Mouse (Mus musculus): Measurements from ENCODE around the gene Znrf1.

Znrf1 gene

DNA sequence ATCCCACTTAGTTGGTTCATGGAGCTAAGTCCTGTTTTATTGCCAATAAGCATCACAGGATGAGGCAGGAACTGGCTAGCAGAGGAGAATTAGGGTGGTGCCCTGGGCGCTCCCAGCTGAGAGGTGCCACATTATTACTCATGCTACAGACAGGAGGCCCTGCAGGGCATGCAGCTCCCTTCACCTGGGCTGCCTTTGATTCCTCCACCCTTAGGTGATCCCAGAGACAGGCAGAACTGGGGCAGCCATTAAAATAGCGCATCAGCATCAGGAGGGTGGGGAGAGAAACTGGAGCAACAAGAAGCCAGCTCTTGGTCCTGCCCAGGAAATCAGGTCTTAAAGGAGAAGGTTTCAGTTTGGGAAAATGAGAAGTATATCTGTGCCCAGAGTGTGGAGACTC is 69.1 kb downstream of the Znrf1 start:
- DNase-seq = no peak

DNA sequence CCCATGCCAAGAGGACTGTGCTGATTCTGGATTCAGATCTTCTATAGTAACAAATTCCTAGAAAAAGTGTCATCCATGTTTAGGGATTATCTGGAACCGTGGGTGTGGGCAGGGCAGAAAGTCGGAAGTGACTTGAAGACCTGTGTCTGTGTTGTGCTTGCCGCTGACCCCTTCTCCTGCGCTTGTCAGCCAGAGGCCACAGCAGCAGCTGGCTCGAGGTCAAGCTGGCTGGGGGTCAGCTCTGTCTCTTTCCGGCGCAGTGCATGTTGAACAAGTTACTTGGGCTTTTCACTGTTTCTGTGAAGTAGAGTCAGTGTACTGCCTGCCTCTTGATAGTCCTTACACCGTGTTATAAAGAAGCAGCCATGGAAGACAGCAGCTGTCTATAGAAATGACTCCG is 71.1 kb downstream of the Znrf1 start:
- no peak for DNase-seq

DNA sequence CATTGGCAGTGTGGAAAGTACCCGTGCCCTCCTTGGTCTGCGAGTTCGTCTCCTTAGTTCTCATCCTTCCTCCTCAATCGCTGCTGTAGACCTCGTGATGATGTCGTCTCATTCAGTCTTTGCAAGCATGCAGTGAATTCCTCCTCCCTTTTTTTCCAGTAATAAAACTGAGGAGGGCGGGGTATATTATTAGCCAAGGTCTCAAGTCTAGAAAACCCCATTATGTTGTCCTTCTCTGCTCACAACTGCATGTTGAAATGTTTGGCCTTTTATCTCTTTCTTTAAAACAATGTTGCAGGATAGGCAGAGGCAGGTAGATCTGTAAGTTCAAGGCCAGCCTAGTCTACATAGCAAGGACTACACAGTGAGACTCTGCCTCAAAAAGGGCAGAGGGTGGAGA is 71.5 kb downstream of the Znrf1 start:
- no peak for DNase-seq

DNA sequence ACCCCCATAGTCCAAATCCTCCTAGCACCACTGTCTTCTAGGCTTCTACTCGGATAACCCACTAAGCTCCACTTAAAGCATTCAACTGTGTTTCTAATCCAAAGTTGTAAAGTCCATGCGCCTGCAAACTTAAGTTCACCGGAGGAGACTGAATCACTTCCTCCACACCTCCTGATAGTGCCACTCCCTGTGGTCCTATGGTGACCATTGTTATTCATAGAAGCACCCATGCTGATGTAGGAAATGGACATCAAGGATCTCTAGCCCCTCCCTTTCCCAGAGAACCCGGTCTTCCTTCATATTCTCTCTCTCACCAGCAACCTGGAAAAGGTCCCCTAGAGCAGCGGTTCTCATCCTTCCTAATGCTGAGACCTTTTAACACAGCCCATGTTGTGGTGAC is 77.3 kb downstream of the Znrf1 start:
- DNase-seq = no peak

DNA sequence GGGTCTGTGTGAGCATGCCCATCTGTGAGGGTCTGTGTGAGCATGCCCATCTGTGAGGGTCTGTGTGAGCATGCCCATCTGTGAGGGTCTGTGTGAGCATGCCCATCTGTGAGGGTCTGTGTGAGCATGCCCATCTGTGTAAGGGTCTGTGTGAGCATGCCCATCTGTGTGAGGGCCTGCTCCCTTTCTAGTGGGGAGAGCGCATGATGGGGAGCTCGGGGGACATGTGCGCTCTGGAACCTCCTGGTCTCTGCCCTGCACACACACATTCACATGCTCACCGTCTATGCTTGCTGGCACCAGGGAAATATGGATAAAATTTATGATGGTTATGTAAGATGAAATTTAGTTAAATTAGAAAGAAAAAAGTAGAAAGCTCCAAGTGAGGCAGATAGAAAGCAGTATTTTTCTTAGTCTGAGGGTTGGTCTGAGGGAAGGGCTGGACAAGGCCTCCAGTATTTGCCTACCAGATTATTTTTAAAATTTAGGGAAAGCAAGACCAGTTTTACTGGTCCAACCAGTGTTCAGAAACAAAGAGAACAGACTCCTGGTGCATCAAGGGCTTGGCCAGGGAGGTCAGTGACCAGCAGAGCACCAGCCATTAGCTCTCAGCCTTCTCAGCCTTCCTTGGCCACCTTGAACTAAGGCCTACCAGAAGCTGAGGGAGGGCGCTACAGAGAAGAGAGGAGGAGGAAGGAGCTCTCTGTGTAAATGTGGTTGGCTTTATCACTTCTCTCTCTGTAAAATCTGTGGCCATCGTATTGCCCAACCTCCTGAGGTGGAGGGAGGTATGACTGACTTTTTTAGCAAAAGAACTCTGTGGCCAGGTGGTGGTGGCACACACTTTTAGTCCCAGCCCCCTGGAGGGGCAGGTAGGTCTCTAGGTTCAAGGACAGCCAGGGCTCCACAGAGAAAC is 79.1 kb downstream of the Znrf1 start:
- DNase-seq = no peak

DNA sequence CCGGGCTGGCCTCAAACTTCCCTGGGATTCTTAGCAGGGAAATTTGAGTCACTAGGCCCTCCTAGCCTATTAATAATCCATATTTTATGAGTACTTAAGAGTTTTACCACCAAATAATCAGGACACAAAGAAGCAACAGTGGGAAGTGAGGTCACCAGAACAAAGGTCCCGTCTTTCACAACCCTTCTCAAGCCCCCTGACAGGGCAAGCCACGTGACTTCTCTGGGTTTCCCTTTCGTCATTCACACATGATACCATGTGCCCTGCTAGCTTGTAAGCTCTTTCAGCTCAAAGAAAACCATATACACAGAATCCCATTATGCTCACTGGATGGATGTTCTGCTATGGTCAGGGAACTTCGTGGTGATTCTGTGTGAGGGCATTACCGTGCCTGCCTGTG is 81.9 kb downstream of the Znrf1 start:
- DNase-seq = no peak

DNA sequence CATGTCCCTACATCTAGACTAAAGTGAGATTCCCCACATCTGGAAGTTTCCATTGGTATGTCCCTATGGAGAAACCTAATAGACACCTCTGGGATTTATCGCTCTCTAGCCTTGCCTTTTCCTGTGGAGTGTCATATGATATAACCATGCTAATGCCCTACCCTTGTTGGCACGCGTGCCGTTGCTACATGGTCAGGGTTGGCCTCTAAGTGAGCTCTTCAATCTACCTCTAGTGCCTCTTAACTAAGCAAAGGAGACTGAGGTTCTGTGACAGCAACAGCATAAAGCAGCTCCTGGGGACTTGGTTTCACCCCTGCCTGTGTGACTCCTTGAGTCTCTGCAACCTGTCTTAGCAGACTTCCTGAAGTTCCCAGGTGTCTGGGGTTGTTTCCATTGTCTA is 82.4 kb downstream of the Znrf1 start:
- no peak for DNase-seq

DNA sequence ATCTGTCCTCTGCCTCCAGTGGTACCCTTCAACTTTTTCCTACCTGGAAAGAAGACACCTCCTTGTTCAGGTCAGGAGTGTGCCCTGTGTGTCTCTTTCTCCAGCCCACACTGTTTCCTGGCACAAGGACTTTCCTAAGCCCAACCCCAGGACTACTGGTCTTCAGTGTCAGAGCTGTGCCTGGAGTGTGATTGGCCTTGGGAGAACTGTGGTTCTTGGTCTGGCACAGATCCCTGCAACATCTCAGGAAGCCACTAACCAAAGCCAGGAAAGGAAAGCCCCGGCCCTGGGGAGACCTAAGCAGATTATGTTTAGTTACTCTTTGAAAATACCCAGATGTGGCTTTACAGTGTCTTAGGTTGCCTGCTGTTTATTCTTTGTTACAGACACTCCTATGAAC is 84.0 kb downstream of the Znrf1 start:
- DNase-seq = no peak

DNA sequence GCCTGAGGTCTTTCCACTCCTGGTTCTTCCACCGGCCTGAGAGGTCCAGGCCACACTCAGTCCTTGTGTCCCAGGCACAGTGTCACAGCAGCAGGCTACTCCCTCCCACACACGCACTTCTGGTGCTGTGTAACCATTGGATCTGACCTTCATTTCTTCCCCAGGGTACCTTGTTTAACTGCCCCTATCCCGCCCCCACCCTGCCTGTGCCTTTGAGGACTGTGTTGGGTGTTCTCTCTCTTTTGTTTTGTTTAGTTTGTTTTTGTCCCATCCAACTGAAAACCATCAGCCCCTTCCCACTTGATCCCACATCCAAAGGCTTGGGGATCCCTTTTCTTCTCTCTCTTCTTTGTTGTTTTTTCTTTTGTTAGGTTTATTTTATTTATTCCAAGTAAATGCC is 86.2 kb downstream of the Znrf1 start:
- no peak for DNase-seq

DNA sequence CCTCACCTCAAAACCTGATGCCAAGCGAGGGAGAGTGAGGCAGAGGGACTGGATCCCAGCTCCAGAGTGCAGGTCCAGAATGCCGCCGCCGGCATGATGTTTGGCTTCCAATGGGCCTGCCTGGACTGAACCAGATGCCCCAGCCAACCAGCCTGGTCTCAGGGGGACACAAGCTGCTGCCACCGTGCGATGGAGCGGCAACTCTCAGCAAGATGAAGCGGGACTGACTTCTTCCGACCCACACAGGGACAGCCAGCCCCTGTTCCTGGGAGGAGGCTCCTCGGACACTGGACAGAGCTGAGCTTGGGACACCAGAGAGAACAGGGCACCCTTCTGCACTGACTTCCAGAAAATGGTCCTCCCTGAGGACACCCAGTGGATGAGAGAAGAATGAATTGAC is 86.7 kb downstream of the Znrf1 start:
- no peak for DNase-seq

DNA sequence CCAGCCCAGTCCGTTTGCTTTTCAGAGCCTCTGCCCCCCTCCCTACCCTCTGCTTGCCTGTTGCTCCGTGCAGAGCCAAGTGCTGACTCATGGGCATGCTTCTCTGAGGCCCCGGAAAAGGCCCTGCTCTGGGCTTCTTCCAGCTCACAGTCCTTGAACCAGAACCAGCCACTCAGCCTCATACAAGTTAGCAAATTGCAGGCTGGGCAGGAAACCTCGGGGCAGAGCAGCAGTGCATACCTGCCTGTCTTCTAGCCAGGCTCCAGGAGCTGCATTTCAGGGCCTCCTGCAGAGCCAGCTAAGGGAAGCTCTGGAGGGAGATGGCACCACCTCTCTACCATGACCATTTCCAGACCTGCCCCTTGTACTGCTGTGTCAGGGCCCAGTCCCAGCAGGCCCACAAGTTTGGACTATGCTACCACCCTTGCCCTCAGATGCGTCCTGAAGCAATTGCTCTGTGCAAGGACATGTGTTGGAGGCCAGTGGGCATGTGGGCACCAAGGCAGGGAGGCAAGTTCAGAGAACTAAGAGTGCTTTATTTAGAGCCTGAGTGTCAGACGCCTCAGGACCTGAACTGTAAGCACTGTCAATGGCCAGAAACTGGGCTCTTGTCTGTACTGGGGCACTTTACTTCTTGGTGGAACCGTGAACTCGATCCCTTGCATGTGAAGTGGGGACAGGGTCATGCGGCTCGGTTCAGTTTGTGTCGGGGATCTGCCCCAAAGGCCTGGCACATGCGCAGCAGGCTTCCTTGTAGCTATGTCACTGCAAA is 88.4 kb downstream of the Znrf1 start:
- DNase-seq = peak; percentile 90

DNA sequence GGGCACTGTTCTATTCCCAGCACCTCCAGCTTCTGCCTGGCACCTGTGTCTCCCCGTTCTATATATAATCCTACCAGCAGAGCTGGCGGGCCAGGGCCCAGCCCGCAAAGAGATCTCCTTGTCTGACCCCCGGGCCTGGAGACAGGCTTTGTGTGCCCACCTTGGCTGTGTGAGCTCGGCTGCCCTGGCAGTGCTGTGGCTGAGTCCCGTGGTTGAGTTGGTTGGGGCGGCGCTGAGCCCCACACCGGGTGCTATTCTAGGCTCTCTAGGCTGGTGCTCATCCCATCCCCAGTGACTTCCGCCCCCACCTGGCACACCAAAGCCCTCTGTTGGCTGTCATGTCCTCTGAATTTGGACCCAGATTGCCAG is 88.9 kb downstream of the Znrf1 start:
- no peak for DNase-seq

DNA sequence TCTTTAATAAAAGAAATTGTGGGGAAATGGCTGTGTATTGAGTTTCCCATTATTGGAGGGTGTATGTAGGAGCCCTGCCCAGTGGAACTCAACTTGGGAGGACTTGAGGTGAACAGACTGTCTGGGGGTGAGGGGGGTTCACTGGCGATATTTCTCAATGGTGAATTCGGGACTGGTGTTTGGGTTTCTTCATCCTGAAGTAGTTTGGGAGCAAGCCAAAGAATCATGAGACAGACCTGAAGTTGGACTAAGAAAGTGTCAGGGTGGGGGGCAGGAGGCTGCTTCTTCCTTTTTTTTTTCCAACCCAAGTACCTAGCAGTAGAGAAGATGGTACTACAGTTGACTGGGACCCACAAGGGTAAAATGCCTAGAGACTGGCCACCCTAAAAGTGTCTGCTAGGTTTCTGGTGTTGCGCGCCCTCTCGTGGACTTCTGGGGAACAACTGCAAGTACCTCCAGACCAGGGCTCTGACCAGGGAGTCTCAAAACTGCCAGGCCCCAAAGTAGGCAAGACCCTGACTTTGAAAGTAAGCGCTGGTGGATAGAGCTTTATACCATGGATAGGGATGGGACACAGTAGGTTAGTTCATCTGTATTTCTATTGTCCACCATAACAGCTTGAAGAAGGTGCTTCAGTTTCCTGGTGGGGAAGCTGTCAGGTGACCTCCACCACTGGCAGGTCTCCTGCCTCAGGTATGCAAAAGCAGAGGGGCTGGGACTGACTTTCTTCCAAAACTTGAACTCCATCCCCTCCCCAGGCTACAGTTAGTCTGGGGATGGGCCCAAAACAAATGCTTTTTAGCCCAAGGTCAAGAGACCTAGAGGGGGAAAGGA is 90.0 kb downstream of the Znrf1 start:
- peak; percentile 66 to 81 for DNase-seq

DNA sequence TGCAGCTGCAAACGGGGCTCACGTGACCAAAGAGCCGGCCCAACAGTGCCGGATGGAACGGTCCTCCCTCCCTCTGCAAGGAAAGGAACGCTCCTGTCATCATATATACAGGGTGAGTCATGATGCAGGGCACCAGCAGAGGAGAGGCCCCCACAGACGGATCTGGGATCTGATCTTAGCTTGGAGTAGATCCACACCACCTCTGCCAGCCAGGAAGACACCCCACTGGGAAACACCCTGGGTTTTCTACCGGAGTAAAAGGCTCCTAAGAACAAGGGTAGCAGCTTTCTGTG is 90.6 kb downstream of the Znrf1 start:
- DNase-seq = no peak

DNA sequence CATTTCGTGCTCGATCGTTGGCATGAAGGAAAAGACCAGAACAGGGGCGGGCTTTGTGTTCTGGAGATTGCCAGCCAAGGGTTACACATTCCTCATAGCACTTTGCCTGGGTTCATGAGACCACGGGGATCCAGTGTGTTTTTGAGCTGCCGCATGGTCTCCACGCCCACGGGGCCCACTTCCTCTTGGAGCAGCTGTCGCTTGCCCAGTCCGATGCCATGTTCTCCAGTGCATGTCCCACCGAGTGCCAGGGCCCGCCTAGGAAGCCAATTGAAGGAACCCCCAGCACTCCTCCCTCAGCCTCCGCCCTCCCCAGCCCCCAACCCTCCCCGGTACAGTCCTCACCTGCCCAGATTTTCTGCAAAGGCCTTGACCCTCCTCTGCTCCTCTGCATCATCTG is 91.0 kb downstream of the Znrf1 start:
- DNase-seq = no peak

DNA sequence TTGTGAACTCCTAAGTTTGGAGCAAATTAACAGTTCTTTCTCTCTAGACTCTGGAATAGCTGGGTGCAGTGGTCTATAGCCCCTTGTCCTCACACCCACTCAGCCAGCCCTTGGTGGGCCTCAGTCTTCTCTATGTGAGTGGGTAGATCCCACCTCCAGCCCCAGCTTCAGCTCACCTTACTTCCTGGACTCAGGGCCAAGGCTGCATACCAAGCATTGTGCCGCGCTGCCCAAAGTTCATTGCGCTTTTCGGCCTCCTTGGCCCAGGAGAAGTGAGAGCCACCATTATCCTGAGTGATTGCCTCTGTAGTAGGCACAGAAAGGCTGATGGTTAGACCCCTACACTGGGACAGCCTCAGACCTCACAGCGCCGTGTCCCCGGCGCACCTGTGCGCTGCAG is 92.0 kb downstream of the Znrf1 start:
- peak; percentile 57 to 63 for DNase-seq

DNA sequence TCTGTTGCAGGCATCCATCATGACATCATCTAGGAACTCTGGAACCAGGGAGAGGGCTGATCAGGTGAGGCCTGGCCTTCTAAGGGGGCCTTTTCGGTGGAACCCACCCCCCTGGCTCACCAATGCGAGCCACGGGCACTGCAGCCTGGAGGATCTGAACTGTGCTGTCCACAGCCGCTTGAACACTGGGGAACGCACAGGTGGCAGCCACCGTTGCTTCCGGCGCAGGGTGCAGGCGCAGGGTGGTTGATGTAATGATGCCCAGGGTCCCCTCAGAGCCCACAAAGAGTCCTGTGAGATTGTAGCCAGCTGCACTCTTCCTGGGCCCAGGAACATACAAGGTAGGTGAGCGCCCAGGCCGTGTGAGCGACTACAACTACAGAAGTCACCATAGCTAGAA is 92.5 kb downstream of the Znrf1 start:
- no peak for DNase-seq

DNA sequence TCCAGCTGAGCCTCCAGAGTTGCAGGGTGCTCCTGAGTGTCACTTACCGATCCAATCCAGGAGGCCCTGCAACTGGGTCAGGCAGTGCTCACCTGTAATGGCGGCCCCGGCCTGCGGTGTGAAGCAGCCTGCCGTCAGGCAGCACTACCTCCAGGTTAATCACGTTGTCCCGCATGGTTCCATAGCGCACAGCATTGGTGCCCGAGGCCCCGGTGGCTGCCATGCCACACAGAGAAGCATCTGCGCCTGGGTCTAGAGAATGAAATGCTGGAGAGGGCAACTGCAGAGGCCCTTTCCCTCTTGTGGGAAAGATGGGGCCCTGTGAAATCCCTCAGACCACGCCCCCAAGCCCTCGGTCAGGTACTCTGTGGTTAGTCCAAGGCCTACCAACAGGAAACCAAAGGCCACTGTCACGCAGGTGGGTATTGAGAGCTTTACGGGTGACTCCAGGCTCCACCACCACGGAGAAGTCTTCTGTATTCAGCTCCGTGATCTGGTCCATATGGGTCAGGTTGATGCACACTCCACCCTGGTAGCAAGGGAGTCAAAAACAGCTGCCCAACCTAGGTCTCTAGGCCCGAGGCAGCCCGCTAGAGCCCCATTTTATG is 93.1 kb downstream of the Znrf1 start:
- DNase-seq = no peak

DNA sequence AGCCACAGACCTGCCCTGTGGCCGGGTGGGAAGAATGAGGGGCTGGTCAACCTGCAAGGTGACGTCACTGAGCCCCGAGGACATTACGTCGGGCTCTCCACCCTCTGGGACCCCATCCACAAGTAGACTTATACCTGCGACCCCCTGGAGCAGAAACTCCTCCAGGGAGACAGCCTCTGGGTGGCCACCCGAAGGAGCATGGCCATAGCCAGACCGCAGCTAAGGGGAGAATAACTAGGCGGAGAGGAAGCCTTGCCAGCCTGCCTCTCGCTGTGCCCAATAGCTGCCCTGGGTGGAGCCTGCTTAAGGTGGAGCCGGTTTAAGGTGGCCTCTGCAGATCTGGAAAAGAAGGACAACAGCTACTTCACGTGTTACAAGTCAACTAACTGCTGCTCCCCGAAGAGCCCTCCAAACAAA is 94.2 kb downstream of the Znrf1 start, which contains the start of gene Ldhd:
Ldhd (minus strand) TSS at position 270 of the 417 bp plus-strand sequence.
- DNase-seq = peak; percentile 78 to 84

DNA sequence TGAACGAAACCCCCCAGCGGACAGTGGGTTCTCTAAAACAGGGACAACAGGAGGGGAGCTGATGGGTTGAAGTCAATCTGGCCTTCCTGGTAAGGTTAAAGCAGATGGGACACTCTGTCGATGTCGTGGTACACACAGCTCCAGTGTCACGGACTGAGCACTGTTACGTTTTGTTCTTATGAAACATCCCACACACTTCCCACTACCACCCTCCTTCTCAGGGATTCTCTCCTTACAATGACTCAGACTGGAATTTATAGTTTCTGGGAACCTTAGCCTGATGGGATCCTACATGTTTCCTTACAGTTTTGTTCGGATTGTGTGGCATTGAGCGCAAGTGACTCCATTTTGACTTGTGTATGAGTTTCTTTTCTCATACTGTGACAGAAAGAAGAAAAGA is 95.7 kb downstream of the Znrf1 start:
- DNase-seq = no peak

DNA sequence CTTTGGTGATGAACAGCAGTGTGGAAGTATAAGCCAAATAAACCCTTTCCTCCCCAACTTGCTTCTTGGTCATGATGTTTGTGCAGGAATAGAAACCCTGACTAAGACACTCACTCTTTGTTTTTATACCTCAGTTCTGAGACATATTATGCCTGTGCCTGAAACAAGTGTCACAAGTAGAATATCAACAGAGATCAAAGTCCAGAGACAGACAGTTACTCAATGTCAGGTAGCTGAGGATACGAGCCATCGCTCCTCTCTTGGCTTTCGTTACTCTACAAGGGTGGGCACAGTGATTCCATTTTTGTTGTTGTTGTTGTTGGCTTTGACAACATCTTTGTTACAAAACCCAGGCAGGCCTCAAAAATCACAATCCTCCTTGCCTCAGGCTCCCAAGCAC is 97.1 kb downstream of the Znrf1 start:
- no peak for DNase-seq

DNA sequence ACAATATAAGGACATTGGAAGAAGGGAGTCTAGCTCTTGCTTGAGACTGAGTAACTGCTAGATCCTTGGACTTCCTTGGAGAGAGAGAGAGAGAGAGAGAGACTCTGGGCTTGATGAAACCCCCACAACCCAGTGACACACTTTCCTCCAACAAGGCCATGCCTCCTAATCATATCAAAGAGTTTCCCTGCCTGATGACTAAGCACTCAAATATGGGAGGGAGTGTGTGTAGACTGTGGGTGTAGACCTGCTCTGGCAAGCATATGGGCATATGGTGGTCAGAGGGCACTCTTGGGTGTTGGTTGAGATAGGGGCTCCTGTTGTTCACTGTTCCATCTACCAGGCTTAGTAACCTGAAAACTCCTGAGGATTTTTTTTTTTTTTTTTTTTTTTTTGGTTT is 102.2 kb downstream of the Znrf1 start:
- DNase-seq = no peak

DNA sequence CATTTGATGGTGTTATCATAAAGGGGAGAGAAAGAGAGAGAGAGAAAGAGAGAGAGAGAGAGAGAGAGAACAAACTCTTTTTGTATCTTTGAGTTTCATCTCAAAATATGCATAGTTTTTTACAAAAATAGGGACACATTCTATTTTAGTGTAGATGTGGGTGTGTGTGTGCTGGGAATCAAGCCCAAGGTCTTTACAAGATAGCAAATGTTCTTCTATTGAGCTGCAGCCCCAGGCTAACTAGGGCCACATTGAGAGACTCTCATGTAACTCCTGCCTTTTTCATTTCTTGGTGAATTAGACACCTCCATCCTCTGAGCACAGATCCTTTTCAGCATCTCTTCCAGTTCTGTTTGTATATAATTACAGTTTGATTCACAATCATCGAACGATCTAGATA is 105.2 kb downstream of the Znrf1 start:
- no peak for DNase-seq
